Mouse (Mus musculus): ENCODE measurements around the gene Vmn2r8.
"Not testable (repeated sequence)": the region's sequence is repeated elsewhere in the genome, so short reads cannot be mapped to it uniquely, and the experiment has no call there.

- not testable (repeated sequence) for TF ChIP-seq CTCF (IDR thresholded peaks at IDR 0.05; ENCODE audit: control insufficient read depth, insufficient read depth, insufficient read length); USF1 (IDR thresholded peaks at IDR 0.05; ENCODE audit: low read depth)
Measured at GRCm38 (mm10) chr5:108808750-108809149, at the start of gene Vmn2r8.

Data from C2C12 (cell line).